Mouse (Mus musculus) kidney, embryonic 15.5 days (tissue): ENCODE measurements around the gene C8g. TPM values are rescaled to one million over a fixed set of nuclear protein-coding genes. Genes with fewer than 3 reads are reported as not detected.

ENCODE experiments used
- ATAC-seq: fragments of 200-750 bp; cut with Nextera tagmentation; replicated peaks from 2 replicates; pipeline ENCODE4 v1.8.0; 2017; ENCODE audit warnings: moderate TSS enrichment; ENCODE audit not compliant: low FRiP score
- H3K27ac ChIP-seq: fragments of 300-500 bp; sonication (generic); 2 replicates; pipeline ENCODE4 v1.5.1; 2015; ENCODE audit warnings: mild to moderate bottlenecking, inconsistent platforms
- H3K27me3 ChIP-seq: fragments of 300-500 bp; sonication (generic); 2 replicates; pipeline ENCODE4 v1.6.1; 2015; ENCODE audit warnings: inconsistent platforms
- H3K36me3 ChIP-seq: fragments of 300-500 bp; sonication (generic); 2 replicates; pipeline ENCODE4 v1.6.1; 2015; ENCODE audit warnings: inconsistent platforms
- H3K4me1 ChIP-seq: fragments of 300-500 bp; sonication (generic); 2 replicates; pipeline ENCODE4 v1.6.1; 2015; ENCODE audit warnings: inconsistent platforms
- H3K4me2 ChIP-seq: fragments of 300-500 bp; sonication (generic); 2 replicates; pipeline ENCODE4 v1.6.1; 2015; ENCODE audit warnings: moderate library complexity, mild to moderate bottlenecking, inconsistent platforms
- H3K4me3 ChIP-seq: fragments of 300-500 bp; sonication (generic); replicated peaks from 2 replicates; pipeline ENCODE4 v1.5.1; 2015; ENCODE audit warnings: mild to moderate bottlenecking, inconsistent platforms
- H3K9ac ChIP-seq: fragments of 300-500 bp; sonication (generic); 2 replicates; pipeline ENCODE4 v1.6.1; 2015; ENCODE audit warnings: mild to moderate bottlenecking, inconsistent platforms
- H3K9me3 ChIP-seq: fragments of 300-500 bp; sonication (generic); replicated peaks from 2 replicates; pipeline ENCODE4 v1.6.1; 2016; ENCODE audit warnings: inconsistent platforms
- WGBS: fragments of 180-500 bp; shearing (Covaris S2); methylation state at CpG from one replicate; pipeline ENCODE4 v1.1.7; 2015; ENCODE audit warnings: mixed read lengths; 5-methylcytosine and 5-hydroxymethylcytosine counted together
- polyA plus RNA-seq: library from polyadenylated mRNA; unstranded; fragments of >200 nt; fragmentation: Nextera tagmentation; extraction: Ambion mirVana; gene quantifications from 2 replicates; pipeline ENCODE4 v1.2.1, GENCODE M21; 2015

Gene C8g
- polyA plus RNA-seq, 1 experiment from 2014 or later: 7.8 TPM

GRCm38 (mm10) chr2:25533707-25534106 is 32.2 kb upstream of the C8g start:
- H3K9me3 ChIP-seq: no peaks in the 10 kb centered on the region
- no peak overlapping the region for H3K27ac ChIP-seq
- ATAC-seq: no peak
- no peaks in the 10 kb centered on the region for H3K27me3 ChIP-seq
- no peak overlapping the region for H3K4me2 ChIP-seq
- peaks cover 98% of the 10 kb centered on the region for H3K36me3 ChIP-seq
- WGBS: 95% methylated on average over 2 of the region's 2 CpGs
- H3K4me1 ChIP-seq: no peaks in the 10 kb centered on the region
- H3K9ac ChIP-seq: no peak overlapping the region
- H3K4me3 ChIP-seq: no peak overlapping the region

GRCm38 (mm10) chr2:25526510-25527302 is 25.2 kb upstream of the C8g start:
- peaks cover 97% of the 10 kb centered on the region for H3K36me3 ChIP-seq
- no peak overlapping the region for H3K4me2 ChIP-seq
- no peak overlapping the region for H3K9ac ChIP-seq
- no peaks in the 10 kb centered on the region for H3K9me3 ChIP-seq
- 88% methylated on average over 9 of the region's 9 CpGs for WGBS
- no peak for ATAC-seq
- H3K4me3 ChIP-seq: no peak overlapping the region
- no peaks in the 10 kb centered on the region for H3K27me3 ChIP-seq
- no peaks in the 10 kb centered on the region for H3K4me1 ChIP-seq
- no peak overlapping the region for H3K27ac ChIP-seq

DNA sequence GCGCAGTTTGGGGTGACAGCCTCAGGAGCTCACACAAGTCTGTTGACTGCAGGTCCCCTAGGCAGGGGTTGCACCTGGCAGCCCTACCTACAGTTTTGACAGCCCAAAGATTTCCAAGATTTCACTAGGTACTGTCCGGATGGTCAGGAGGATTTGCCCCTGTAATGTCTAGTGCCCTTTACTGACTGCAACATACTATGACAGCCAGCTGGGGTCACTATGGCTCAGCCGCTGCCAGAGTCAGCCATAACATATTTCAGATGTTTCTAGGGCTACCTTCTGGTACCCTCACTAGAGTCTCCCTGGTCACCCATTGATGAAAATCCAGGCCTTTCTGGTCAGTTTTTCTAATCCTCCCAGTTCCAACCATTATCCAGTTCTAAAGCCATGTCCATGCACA is 8.4 kb upstream of the C8g start:
- H3K9ac ChIP-seq: no peak overlapping the region
- no peaks in the 10 kb centered on the region for H3K27me3 ChIP-seq
- no peaks in the 10 kb centered on the region for H3K9me3 ChIP-seq
- 60% methylated on average over 3 of the region's 3 CpGs for WGBS
- ATAC-seq: no peak
- no peaks in the 10 kb centered on the region for H3K4me1 ChIP-seq
- no peak overlapping the region for H3K4me2 ChIP-seq
- no peak overlapping the region for H3K4me3 ChIP-seq
- H3K27ac ChIP-seq: no peak overlapping the region
- peaks cover 14% of the 10 kb centered on the region for H3K36me3 ChIP-seq

DNA sequence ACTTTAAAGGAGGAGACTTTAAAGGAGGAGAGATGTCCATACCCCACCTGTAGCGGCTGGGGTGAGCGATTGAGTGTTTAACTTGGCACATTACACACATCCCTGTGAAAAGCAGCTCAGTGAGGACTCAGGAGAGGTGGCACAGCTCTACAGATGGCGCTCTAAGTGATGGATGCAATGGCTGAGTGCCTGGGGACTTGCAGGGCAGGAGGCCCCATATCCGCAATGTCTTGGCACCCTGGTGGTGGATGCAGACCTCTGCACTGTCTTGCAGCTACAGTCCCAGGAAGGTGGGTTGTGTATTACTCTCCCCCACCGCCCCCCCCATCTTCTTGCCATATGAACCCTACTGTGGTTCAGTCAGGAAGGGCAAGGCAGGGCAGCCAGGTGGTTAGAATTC is 5.4 kb upstream of the C8g start:
- Histone ChIP-seq H3K4me2 (no peak overlapping the region), H3K9ac (no peak overlapping the region), H3K27me3 (no peaks in the 10 kb centered on the region), H3K36me3 (peaks cover 40% of the 10 kb centered on the region), H3K27ac (no peak overlapping the region), H3K9me3 (no peaks in the 10 kb centered on the region), H3K4me3 (no peak overlapping the region), H3K4me1 (peaks cover 8% of the 10 kb centered on the region)
- WGBS: 35% methylated on average over 5 of the region's 5 CpGs
- 0 out of 2 replicates have a peak, but pooled peaks have one; percentile 30 for ATAC-seq

GRCm38 (mm10) chr2:25505860-25506259 is 4.3 kb upstream of the C8g start:
- Histone ChIP-seq H3K4me1 (peaks cover 17% of the 10 kb centered on the region), H3K4me2 (no peak overlapping the region), H3K9ac (no peak overlapping the region), H3K4me3 (no peak overlapping the region), H3K27me3 (no peaks in the 10 kb centered on the region), H3K36me3 (peaks cover 40% of the 10 kb centered on the region), H3K9me3 (no peaks in the 10 kb centered on the region), H3K27ac (no peak overlapping the region)
- 95% methylated on average over 4 of the region's 4 CpGs for WGBS
- no peak for ATAC-seq

- H3K36me3 ChIP-seq: peaks cover 40% of the 10 kb centered on the region
- ATAC-seq: no peak
- no peak overlapping the region for H3K4me3 ChIP-seq
- H3K9ac ChIP-seq: no peak overlapping the region
- H3K27me3 ChIP-seq: no peaks in the 10 kb centered on the region
- peaks cover 21% of the 10 kb centered on the region for H3K4me1 ChIP-seq
- H3K9me3 ChIP-seq: no peaks in the 10 kb centered on the region
- no peak overlapping the region for H3K4me2 ChIP-seq
- H3K27ac ChIP-seq: no peak overlapping the region
- WGBS: 77% methylated on average over 1 of the region's 1 CpGs
Observed at GRCm38 (mm10) chr2:25505000-25505399, 3.5 kb upstream of the C8g start.

- no peak overlapping the region for H3K9ac ChIP-seq
- 98% methylated on average over 19 of the region's 19 CpGs for WGBS
- no peak overlapping the region for H3K4me2 ChIP-seq
- no peaks in the 10 kb centered on the region for H3K27me3 ChIP-seq
- H3K4me3 ChIP-seq: no peak overlapping the region
- peaks cover 40% of the 10 kb centered on the region for H3K36me3 ChIP-seq
- no peaks in the 10 kb centered on the region for H3K9me3 ChIP-seq
- ATAC-seq: no peak
- H3K4me1 ChIP-seq: peaks cover 23% of the 10 kb centered on the region
- no peak overlapping the region for H3K27ac ChIP-seq
Observed at GRCm38 (mm10) chr2:25504538-25504937, 3.0 kb upstream of the C8g start.

DNA sequence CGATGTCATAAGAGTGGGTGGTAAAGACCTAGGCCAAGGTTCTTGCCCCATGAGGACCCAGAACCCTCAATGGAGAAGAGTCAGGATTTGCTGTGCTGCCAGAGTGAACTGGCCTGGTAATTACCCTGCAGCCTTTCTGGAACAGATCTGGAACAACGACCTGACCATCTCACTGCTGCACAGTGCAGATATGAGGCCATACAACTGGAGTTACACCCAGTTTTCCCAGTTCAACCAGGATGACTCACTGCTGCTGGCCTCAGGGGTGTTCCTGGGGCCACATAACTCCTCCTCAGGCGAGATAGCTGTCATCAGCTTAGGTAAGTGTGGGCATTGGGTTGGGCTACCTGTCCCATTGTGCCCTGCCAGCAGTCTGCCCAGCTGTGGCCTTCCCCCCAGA is 1.2 kb upstream of the C8g start:
- H3K9me3 ChIP-seq: no peaks in the 10 kb centered on the region
- no peak overlapping the region for H3K9ac ChIP-seq
- H3K27ac ChIP-seq: no peak overlapping the region
- H3K36me3 ChIP-seq: peaks cover 40% of the 10 kb centered on the region
- no peak overlapping the region for H3K4me3 ChIP-seq
- no peak overlapping the region for H3K4me2 ChIP-seq
- 73% methylated on average over 3 of the region's 3 CpGs for WGBS
- ATAC-seq: no peak
- peaks cover 28% of the 10 kb centered on the region for H3K4me1 ChIP-seq
- no peaks in the 10 kb centered on the region for H3K27me3 ChIP-seq

DNA sequence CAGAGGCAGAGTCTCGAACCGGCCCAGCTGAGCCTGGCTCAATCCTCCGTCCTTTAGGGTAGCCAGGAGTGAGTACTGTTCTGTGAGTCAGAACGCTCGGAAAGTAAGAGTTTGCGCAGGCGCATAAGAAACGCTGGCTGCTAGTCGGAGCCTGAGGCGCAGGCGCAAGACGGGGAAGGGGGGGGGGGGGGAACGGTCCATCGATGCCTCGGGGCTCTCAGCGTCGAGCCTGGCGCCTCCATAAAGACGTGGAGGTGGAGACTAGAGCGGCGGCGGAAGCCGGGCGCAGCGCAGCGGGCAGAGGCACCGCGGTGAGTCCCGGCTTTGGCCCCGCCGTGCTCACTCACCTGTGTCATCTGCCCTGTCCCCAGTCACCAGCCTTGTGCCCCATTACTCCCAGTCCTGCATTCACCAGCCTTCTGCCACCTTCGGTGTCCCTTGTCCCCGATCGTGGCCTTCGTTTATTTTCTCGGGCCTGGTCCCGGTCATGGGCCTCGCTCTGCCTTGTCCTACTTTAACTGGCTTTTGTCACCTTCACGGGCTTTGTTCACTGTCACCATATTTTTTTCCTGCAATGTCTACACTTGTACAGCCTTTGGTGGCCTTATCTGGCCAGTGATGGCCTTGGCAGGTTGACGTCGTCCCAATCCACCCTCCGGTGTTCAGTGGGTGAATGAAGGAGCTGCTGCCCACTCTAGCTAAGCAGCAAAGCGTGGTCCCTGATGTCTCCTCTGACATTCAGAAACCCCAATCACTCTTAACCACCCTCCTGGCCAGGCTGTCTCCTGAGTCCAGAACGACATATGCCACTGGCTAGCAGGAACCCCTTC is 728 bp downstream of the C8g start, which contains the start of gene Fbxw5:
TSS of gene Fbxw5 (plus strand) at position 175 of the 830 bp plus-strand sequence.
- no peaks in the 10 kb centered on the region for H3K9me3 ChIP-seq
- peak within 1 kb of the TSS; percentile 93 for H3K4me2 ChIP-seq
- under 1% methylated on average over 43 of the region's 44 CpGs for WGBS
- peak within 1 kb of the TSS; percentile 82 for H3K27ac ChIP-seq
- peak within 1 kb of the TSS; percentile 93 for H3K9ac ChIP-seq
- no peaks in the 10 kb centered on the region for H3K27me3 ChIP-seq
- H3K4me3 ChIP-seq: peak within 1 kb of the TSS; percentile 87
- ATAC-seq: peak; percentile 89
- peaks cover 30% of the 10 kb centered on the region for H3K4me1 ChIP-seq
- peaks cover 35% of the 10 kb centered on the region for H3K36me3 ChIP-seq

DNA sequence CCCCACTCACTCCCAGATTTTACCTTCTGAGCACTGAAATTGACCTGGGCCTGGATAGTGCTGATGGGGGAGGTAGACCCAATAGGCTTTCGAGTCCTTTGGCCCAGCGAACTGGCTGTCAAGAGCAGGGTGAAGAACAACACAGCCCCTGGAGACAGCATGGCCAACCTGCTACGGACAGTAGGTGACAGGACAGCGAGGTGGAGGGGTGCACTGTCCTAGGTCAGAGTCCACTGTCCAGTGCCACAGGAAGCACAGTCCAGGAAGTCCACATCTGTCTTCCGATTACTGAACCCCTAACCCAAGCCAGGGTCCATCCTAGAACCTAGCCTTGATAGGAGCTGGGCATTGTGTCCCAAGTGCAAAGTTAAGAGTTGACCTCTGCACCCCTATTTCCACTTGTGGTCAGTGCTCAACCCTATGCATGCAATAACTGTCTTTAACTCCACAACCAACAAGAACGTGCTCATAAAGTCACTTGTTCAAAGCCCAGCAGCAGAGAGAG is 1.4 kb downstream of the C8g start:
- H3K4me1 ChIP-seq: peaks cover 30% of the 10 kb centered on the region
- no peaks in the 10 kb centered on the region for H3K27me3 ChIP-seq
- WGBS: 69% methylated on average over 6 of the region's 6 CpGs
- H3K9me3 ChIP-seq: no peaks in the 10 kb centered on the region
- H3K9ac ChIP-seq: peak overlapping the region; percentile 93
- H3K27ac ChIP-seq: peak overlapping the region; percentile 71
- ATAC-seq: peak; percentile 45
- peak overlapping the region; percentile 93 for H3K4me2 ChIP-seq
- H3K4me3 ChIP-seq: peak overlapping the region; percentile 87
- peaks cover 28% of the 10 kb centered on the region for H3K36me3 ChIP-seq

DNA sequence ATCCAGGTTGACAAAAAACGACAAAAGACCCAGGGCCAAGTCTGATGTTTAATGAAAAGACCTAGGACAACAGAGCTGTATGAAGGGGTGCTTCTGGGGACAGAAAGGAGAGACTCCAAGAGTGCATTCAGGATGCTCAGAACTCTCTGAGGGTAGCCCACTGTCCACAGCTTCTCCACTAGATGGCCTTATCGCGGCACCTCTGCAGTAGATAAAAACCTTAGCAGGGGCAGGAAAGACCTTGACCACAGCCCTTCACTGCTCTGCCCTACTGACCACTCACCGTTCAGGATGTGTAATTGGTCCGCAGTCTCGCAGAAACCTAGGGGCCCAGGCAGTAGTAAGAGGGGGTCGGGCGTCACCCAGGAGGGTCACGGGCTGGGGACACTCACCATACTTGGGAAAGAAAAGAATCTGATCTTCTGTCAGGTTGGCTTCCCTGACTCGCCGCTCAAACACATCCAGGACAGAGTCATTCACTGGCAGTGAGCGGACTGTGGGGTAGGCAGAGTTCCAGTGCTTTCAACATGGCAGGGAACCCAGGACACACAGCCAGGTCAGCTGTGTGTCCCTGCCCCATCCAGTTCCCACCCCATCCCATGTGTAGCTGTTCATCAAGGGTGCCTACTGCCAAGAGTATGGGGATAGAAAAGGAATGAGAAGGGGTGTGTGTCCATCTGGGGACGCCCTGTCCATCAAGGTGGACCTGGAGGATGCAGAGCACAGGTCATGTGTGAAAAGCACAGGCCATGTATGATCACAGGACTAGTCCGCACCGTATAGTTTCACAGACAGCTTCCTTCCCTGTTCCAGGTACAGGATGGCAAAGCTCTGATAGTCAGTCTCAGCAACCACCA is 2.7 kb downstream of the C8g start:
- H3K4me3 ChIP-seq: no peak overlapping the region
- H3K27me3 ChIP-seq: no peaks in the 10 kb centered on the region
- WGBS: 67% methylated on average over 15 of the region's 15 CpGs
- no peak for ATAC-seq
- peak overlapping the region; percentile 54; the same call in 1 of the 2 replicates for H3K27ac ChIP-seq
- H3K9ac ChIP-seq: no peak overlapping the region
- H3K4me2 ChIP-seq: no peak overlapping the region
- H3K4me1 ChIP-seq: peaks cover 30% of the 10 kb centered on the region
- no peaks in the 10 kb centered on the region for H3K9me3 ChIP-seq
- H3K36me3 ChIP-seq: peaks cover 15% of the 10 kb centered on the region
